Mouse (Mus musculus): ENCODE results near the gene March6. TPM values are rescaled to one million over a fixed set of nuclear protein-coding genes. Genes with fewer than 3 reads are reported as not detected.
A peak's percentile ranks its signal among the peaks of the same experiment; 100 is the strongest.

Gene March6
- polyA plus RNA-seq, 1 experiment from 2014 or later: 26.0 TPM

- Histone ChIP-seq H3K4me3 (no peak overlapping the region), H3K27me3 (no peaks in the 10 kb centered on the region), H3K9me3 (replicated peaks) (no peaks in the 10 kb centered on the region), H3K4me2 (peak overlapping the region; percentile 44), H3K9ac (no peak overlapping the region), H3K4me1 (replicated peaks) (peaks cover 21% of the 10 kb centered on the region), H3K36me3 (no peaks in the 10 kb centered on the region), H3K27ac (no peak overlapping the region)
- 37% methylated on average over 19 of the region's 19 CpGs for WGBS
- ATAC-seq (replicated peaks; ENCODE audit: insufficient number of reproducible peaks, insufficient read depth, low FRiP score, low read depth): no peak
Observed at GRCm38 (mm10) chr15:31563577-31564546, 33.0 kb upstream of the March6 start.

DNA sequence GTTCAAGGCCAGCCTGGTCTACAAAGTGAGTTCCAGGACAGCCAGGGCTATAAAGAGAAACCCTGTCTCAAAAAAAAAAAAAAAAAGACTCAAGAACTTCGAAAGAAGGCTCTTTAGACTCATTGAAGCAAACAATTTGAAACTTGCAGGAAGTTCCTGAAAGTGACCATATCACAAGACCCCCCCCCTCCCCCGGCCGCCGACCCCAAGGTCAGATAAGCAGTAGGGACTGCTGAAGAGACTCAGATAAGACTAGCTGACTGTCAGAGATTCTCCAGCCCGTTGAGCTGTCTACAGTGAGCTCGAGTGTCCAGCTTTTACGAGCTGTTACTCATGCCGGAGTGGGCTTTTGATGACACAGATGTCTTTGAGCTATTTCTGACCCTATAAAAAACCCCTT is 32.0 kb upstream of the March6 start:
- no peak for ATAC-seq (replicated peaks; ENCODE audit: insufficient number of reproducible peaks, insufficient read depth, low FRiP score, low read depth)
- Histone ChIP-seq H3K9me3 (replicated peaks) (no peaks in the 10 kb centered on the region), H3K27ac (no peak overlapping the region), H3K4me3 (no peak overlapping the region), H3K4me1 (replicated peaks) (peaks cover 12% of the 10 kb centered on the region), H3K27me3 (no peaks in the 10 kb centered on the region), H3K9ac (no peak overlapping the region), H3K4me2 (no peak overlapping the region), H3K36me3 (no peaks in the 10 kb centered on the region)
- 34% methylated on average over 8 of the region's 8 CpGs for WGBS

- Histone ChIP-seq H3K4me3 (no peak overlapping the region), H3K36me3 (no peaks in the 10 kb centered on the region), H3K4me2 (no peak overlapping the region), H3K27ac (no peak overlapping the region), H3K9me3 (replicated peaks) (no peaks in the 10 kb centered on the region), H3K4me1 (replicated peaks) (peaks cover 12% of the 10 kb centered on the region), H3K9ac (no peak overlapping the region), H3K27me3 (no peaks in the 10 kb centered on the region)
- WGBS: 95% methylated on average over 4 of the region's 4 CpGs
- no peak for ATAC-seq (replicated peaks; ENCODE audit: insufficient number of reproducible peaks, insufficient read depth, low FRiP score, low read depth)
Observed at GRCm38 (mm10) chr15:31561976-31562375, 31.1 kb upstream of the March6 start.

DNA sequence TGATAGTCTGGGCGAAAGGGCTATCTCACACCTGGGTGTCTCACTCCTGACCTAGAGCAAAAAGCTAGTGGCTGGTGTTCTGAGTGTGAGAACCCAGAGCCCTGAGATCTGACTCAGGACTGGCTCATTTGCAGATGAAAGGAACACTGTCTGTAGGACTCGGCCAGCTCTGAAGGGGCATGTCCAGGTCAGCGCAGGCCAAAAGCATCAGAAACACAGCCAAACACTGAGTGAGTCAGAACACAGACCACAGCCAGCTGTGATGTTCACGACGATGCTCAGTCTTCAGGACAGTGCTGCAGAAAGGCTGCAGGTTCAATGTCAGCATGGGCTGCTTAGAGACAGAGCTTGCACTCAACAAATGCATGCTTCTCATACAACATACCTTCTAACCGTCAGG is 30.5 kb upstream of the March6 start:
- Histone ChIP-seq H3K9ac (no peak overlapping the region), H3K27me3 (no peaks in the 10 kb centered on the region), H3K9me3 (replicated peaks) (no peaks in the 10 kb centered on the region), H3K36me3 (no peaks in the 10 kb centered on the region), H3K4me2 (no peak overlapping the region), H3K4me1 (replicated peaks) (peaks cover 12% of the 10 kb centered on the region), H3K4me3 (no peak overlapping the region), H3K27ac (no peak overlapping the region)
- ATAC-seq (replicated peaks; ENCODE audit: insufficient number of reproducible peaks, insufficient read depth, low FRiP score, low read depth): no peak
- 84% methylated on average over 6 of the region's 6 CpGs for WGBS

GRCm38 (mm10) chr15:31554855-31555254 is 24.0 kb upstream of the March6 start:
- no peaks in the 10 kb centered on the region for H3K36me3 ChIP-seq
- H3K9ac ChIP-seq: no peak overlapping the region
- no peak overlapping the region for H3K4me2 ChIP-seq
- no peaks in the 10 kb centered on the region for H3K4me1 ChIP-seq (replicated peaks)
- WGBS: 82% methylated on average over 2 of the region's 2 CpGs
- H3K27ac ChIP-seq: no peak overlapping the region
- no peak for ATAC-seq (replicated peaks; ENCODE audit: insufficient number of reproducible peaks, insufficient read depth, low FRiP score, low read depth)
- no peak overlapping the region for H3K4me3 ChIP-seq
- H3K9me3 ChIP-seq (replicated peaks): no peaks in the 10 kb centered on the region
- no peaks in the 10 kb centered on the region for H3K27me3 ChIP-seq

GRCm38 (mm10) chr15:31550381-31550780 is 19.5 kb upstream of the March6 start:
- Histone ChIP-seq H3K27ac (no peak overlapping the region), H3K4me3 (no peak overlapping the region), H3K27me3 (no peaks in the 10 kb centered on the region), H3K9me3 (replicated peaks) (no peaks in the 10 kb centered on the region), H3K9ac (no peak overlapping the region), H3K4me2 (no peak overlapping the region), H3K4me1 (replicated peaks) (peaks cover 3% of the 10 kb centered on the region), H3K36me3 (no peaks in the 10 kb centered on the region)
- ATAC-seq (replicated peaks; ENCODE audit: insufficient number of reproducible peaks, insufficient read depth, low FRiP score, low read depth): no peak
- WGBS: 68% methylated on average over 4 of the region's 4 CpGs

DNA sequence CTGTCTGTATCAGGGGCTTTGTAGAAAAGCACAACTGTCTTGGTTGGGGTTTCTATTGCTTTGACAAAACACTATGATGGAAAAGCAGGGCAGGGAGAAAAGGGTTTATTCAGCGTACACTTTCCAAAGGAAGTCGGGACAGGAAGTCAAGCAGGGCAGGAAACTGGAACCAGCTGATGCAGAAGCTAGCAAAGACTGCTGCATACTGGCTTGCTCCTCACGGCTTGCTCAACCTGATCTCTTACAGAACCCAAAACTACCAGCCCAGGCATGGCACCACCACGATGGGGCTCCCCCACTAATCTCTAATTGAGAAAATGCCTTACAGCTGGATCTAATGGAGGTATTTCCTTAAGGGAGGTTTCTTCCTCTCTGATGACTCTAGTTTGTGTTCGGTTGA is 16.6 kb upstream of the March6 start:
- H3K27ac ChIP-seq: no peak overlapping the region
- no peaks in the 10 kb centered on the region for H3K36me3 ChIP-seq
- no peak overlapping the region for H3K4me2 ChIP-seq
- H3K27me3 ChIP-seq: no peaks in the 10 kb centered on the region
- no peak overlapping the region for H3K4me3 ChIP-seq
- H3K9me3 ChIP-seq (replicated peaks): no peaks in the 10 kb centered on the region
- H3K4me1 ChIP-seq (replicated peaks): peaks cover 19% of the 10 kb centered on the region
- WGBS: 63% methylated on average over 5 of the region's 5 CpGs
- ATAC-seq (replicated peaks; ENCODE audit: insufficient number of reproducible peaks, insufficient read depth, low FRiP score, low read depth): no peak
- H3K9ac ChIP-seq: no peak overlapping the region

DNA sequence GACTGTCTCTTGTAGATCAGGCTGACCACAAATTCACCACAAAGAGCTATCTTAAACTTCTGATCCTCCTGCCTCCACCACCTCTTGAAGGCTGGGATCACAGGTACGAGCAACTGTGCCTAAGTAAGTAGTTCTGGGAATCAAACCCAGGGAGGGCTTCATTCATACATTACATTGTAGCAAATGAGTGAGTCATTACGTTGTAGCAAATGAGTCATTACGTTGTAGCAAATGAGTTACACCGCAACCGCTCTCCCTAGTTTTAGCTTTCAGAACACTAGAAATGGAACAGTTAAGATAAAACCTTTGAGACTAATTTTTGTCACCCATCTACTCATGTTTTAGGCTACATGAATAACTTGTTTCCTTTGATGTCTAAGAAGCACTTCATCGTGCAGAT is 15.4 kb upstream of the March6 start:
- ATAC-seq (replicated peaks; ENCODE audit: insufficient number of reproducible peaks, insufficient read depth, low FRiP score, low read depth): no peak
- Histone ChIP-seq H3K9me3 (replicated peaks) (no peaks in the 10 kb centered on the region), H3K9ac (no peak overlapping the region), H3K4me1 (replicated peaks) (peaks cover 28% of the 10 kb centered on the region), H3K4me2 (no peak overlapping the region), H3K4me3 (no peak overlapping the region), H3K36me3 (no peaks in the 10 kb centered on the region), H3K27ac (no peak overlapping the region), H3K27me3 (no peaks in the 10 kb centered on the region)
- WGBS: 84% methylated on average over 6 of the region's 6 CpGs

DNA sequence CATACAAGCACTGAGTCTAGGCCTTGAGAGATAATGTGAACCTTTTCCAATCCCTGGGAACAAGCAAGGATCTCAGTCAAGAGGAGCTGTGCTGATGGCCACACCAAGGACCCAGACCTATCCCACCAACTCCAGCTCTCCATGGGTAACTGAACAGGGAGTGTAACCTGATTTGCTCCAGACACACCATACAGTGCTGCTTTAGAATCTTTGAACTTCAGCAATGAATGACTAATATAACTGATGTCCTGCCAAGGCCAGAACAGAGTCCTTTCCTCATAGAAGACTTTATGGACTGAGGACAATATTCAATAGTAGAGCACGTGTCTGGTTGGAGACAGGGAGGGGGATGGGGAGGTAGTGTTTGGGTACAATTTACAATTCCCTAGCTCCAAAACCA is 14.2 kb upstream of the March6 start:
- WGBS: 29% methylated on average over 1 of the region's 1 CpGs
- H3K4me1 ChIP-seq (replicated peaks): peaks cover 34% of the 10 kb centered on the region
- H3K9me3 ChIP-seq (replicated peaks): no peaks in the 10 kb centered on the region

GRCm38 (mm10) chr15:31543246-31543645 is 12.4 kb upstream of the March6 start:
- WGBS: 10% methylated on average over 3 of the region's 3 CpGs
- Histone ChIP-seq H3K9ac (no peak overlapping the region), H3K27ac (0 out of 2 replicates have a peak overlapping the region, but pooled peaks have one; percentile 60), H3K9me3 (replicated peaks) (no peaks in the 10 kb centered on the region), H3K4me2 (peak overlapping the region; percentile 8; the same call in 1 of the 2 replicates), H3K4me1 (replicated peaks) (peaks cover 34% of the 10 kb centered on the region), H3K27me3 (no peaks in the 10 kb centered on the region), H3K4me3 (no peak overlapping the region), H3K36me3 (no peaks in the 10 kb centered on the region)
- ATAC-seq (replicated peaks; ENCODE audit: insufficient number of reproducible peaks, insufficient read depth, low FRiP score, low read depth): peak; percentile 84

More for the DNA sequence above, 14.2 kb upstream of the March6 start:
- no peak for ATAC-seq (replicated peaks; ENCODE audit: insufficient number of reproducible peaks, insufficient read depth, low FRiP score, low read depth)
- H3K9ac ChIP-seq: no peak overlapping the region
- no peak overlapping the region for H3K4me2 ChIP-seq
- no peak overlapping the region for H3K4me3 ChIP-seq
- peak overlapping the region; percentile 37; the same call in 1 of the 2 replicates for H3K27ac ChIP-seq
- no peaks in the 10 kb centered on the region for H3K27me3 ChIP-seq
- H3K36me3 ChIP-seq: no peaks in the 10 kb centered on the region

DNA sequence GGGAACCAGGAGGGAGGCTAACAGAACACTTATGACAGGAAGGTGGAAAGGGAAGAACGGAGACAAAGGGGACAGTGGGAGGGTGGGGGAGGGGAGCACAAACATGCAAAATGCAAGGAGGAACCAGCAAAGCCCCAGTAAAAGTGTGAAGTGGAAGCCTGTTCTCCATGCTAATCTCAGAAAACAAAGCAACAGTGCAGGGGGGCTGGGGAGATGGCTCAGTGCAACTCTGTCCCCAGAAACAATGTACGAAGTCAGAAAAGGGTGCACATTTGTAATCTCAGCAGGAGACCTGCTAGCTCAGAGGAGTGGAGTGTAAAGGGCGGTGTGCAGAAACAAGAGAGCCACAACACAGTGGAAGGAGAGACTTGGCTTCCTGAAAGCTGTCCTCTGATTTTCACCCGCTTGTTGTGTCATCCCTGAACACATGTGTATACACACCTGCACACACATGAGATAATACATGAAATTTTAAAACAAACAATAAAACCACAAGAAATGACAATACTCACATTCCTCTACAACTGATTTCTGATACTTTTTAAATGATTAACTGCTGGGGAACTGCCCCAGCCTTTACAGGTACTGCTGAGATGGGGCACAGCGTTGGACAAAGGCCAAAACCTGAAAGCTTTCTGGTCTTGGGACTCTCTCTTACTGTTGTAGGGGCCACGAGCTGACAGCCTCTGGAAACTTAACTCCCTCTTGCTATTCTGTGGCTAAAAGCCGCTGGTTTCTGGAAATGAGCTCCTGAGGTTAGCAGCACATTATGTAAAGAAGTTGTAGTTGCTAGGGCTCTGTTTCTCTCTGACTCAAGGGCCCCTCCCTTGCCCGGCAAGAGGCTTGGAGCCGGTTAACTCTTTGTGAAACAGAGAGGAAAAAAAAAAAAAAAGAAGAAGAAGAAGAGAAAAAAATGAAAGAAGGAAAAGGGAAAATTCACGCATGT is 11.4 kb upstream of the March6 start:
- 14% methylated on average over 10 of the region's 10 CpGs for WGBS
- Histone ChIP-seq H3K9me3 (replicated peaks) (no peaks in the 10 kb centered on the region), H3K9ac (no peak overlapping the region), H3K27me3 (no peaks in the 10 kb centered on the region), H3K4me2 (peak overlapping the region; percentile 8; the same call in 1 of the 2 replicates), H3K4me1 (replicated peaks) (peaks cover 34% of the 10 kb centered on the region), H3K27ac (peak overlapping the region; percentile 60), H3K4me3 (no peak overlapping the region), H3K36me3 (no peaks in the 10 kb centered on the region)
- no peak for ATAC-seq (replicated peaks; ENCODE audit: insufficient number of reproducible peaks, insufficient read depth, low FRiP score, low read depth)
